In genomic region chr1:172000641-172001040, GRCm38 (mm10) we compare ENCODE assay signal across 7 mouse cellular contexts. TPM values are rescaled to one million over a fixed set of nuclear protein-coding genes. Genes with fewer than 3 reads are reported as not detected.
DNase-seq lines count a peak whose midpoint lies in the region; ATAC-seq and TF ChIP-seq lines count a peak whose summit lies in the region.

No protein-coding gene starts in this region.

- intact Hi-C loops in left cerebral cortex, postnatal 25 days (cut with DNase I), result loop anchor here (2.0 to 10.0 kb wide), 2 partner anchors 184 to 326 kb away; no protein-coding TSS in a partner anchor

- no peak overlapping the region for H3K27ac ChIP-seq in MEL (ENCODE audit: control insufficient read depth, low read depth, low read length)
- H3K27ac ChIP-seq in embryonic facial prominence, embryonic 10.5 days (replicated peaks), result no peak overlapping the region
- no peak overlapping the region for H3K27ac ChIP-seq in hindbrain, embryonic 16.5 days (ENCODE audit: low read depth, low read length)
- no peak overlapping the region for H3K27ac ChIP-seq in midbrain, embryonic 14.5 days (replicated peaks; ENCODE audit: low read depth, low read length)

- no peak overlapping the region for H3K9ac ChIP-seq in MEL (ENCODE audit: control insufficient read depth, low read depth, low read length, poor library complexity, severe bottlenecking)
- no peak overlapping the region for H3K9ac ChIP-seq in hindbrain, embryonic 16.5 days (ENCODE audit: low read depth, low read length)
- no peak overlapping the region for H3K9ac ChIP-seq in midbrain, embryonic 14.5 days (replicated peaks; ENCODE audit: low read length)

- 58% methylated on average over 3 of the region's 3 CpGs for WGBS in embryonic facial prominence, embryonic 10.5 days
- 49% methylated on average over 3 of the region's 3 CpGs for WGBS in hindbrain, embryonic 16.5 days
- WGBS in midbrain, embryonic 14.5 days, result 49% methylated on average over 3 of the region's 3 CpGs

- DNase-seq in CD4-positive, CD25-positive, alpha-beta regulatory T cell, adult 2 months (ENCODE audit: low read depth, low spot score), result peak; percentile 91
- peak; percentile 84 for DNase-seq in MEL (ENCODE audit: low read depth, low spot score)
- peak; percentile 72 for DNase-seq in embryonic facial prominence, embryonic 10.5 days (ENCODE audit: low spot score)
- peak; percentile 59 to 78 for DNase-seq in left cerebral cortex, postnatal 25 days (ENCODE audit: low spot score in 2 of 2)
- peak; percentile 76 for DNase-seq in midbrain, embryonic 14.5 days
- peak; percentile 78 to 90 for DNase-seq in spleen, postnatal 4 days (ENCODE audit: low spot score in 2 of 2)

- no peak for TF ChIP-seq EP300 in MEL (IDR thresholded peaks at IDR 0.05; ENCODE audit: low read depth in 1 of 2, low read length in 2 of 2)

- TF ChIP-seq RAD21 in MEL (IDR thresholded peaks at IDR 0.05; ENCODE audit: low read depth, low read length), result peak; percentile 95

- no peak overlapping the region for H3K4me2 ChIP-seq in hindbrain, embryonic 16.5 days (ENCODE audit: low read length)
- no peak overlapping the region for H3K4me2 ChIP-seq in midbrain, embryonic 14.5 days (ENCODE audit: low read length)

- TF ChIP-seq POLR2A in MEL (IDR thresholded peaks at IDR 0.05; ENCODE audit: control insufficient read depth in 1 of 2, insufficient read depth in 1 of 2, low read depth in 1 of 2, low read length in 2 of 2, poor library complexity in 1 of 2), result no peak

- TF ChIP-seq CTCF in MEL (IDR thresholded peaks at IDR 0.05 in 2 of 3, conservative IDR thresholded peaks at IDR 0.05 in 1 of 3; ENCODE audit: control insufficient read depth in 1 of 3, insufficient read depth in 1 of 3, low read depth in 2 of 3, low read length in 3 of 3, poor library complexity in 1 of 3, severe bottlenecking in 1 of 3), result peak; percentile 56 to 95 (median 93)

- ATAC-seq in hindbrain, embryonic 16.5 days, result peak; percentile 48; the same call in 1 of the 2 replicates
- ATAC-seq in midbrain, embryonic 14.5 days (ENCODE audit: low FRiP score, low TSS enrichment), result peak; percentile 48; the same call in 1 of the 2 replicates

- H3K36me3 ChIP-seq in MEL (ENCODE audit: control insufficient read depth in 1 of 2, insufficient read depth in 2 of 2, low read length in 2 of 2), result peaks cover 0 to 3% of the 10 kb centered on the region in 2 experiments; a peak in 2 of 4 replicates
- H3K36me3 ChIP-seq in embryonic facial prominence, embryonic 10.5 days (replicated peaks), result peaks cover 59% of the 10 kb centered on the region
- peaks cover 13% of the 10 kb centered on the region; the same call in 1 of the 2 replicates for H3K36me3 ChIP-seq in hindbrain, embryonic 16.5 days (ENCODE audit: control insufficient read depth, insufficient read depth, low read length)
- H3K36me3 ChIP-seq in midbrain, embryonic 14.5 days (ENCODE audit: control insufficient read depth, insufficient read depth, low read length), result peaks cover 36% of the 10 kb centered on the region

- no peak overlapping the region for H3K4me3 ChIP-seq in MEL (ENCODE audit: control insufficient read depth in 1 of 2, insufficient read depth in 1 of 2, low read depth in 2 of 2, low read length in 2 of 2)
- H3K4me3 ChIP-seq in embryonic facial prominence, embryonic 10.5 days, result no peak overlapping the region
- no peak overlapping the region for H3K4me3 ChIP-seq in hindbrain, embryonic 16.5 days (ENCODE audit: low read length)
- H3K4me3 ChIP-seq in midbrain, embryonic 14.5 days (replicated peaks; ENCODE audit: low read depth, low read length), result no peak overlapping the region

- no peaks in the 10 kb centered on the region for H3K9me3 ChIP-seq in MEL (replicated peaks; ENCODE audit: insufficient read depth, low read length)
- no peaks in the 10 kb centered on the region for H3K9me3 ChIP-seq in embryonic facial prominence, embryonic 10.5 days
- H3K9me3 ChIP-seq in hindbrain, embryonic 16.5 days (ENCODE audit: control insufficient read depth, low read length), result no peaks in the 10 kb centered on the region
- no peaks in the 10 kb centered on the region for H3K9me3 ChIP-seq in midbrain, embryonic 14.5 days (ENCODE audit: control insufficient read depth, low read length)

- no peaks in the 10 kb centered on the region for H3K27me3 ChIP-seq in MEL (ENCODE audit: control insufficient read depth in 1 of 2, insufficient read depth in 2 of 2, low read length in 2 of 2)
- H3K27me3 ChIP-seq in embryonic facial prominence, embryonic 10.5 days (replicated peaks; ENCODE audit: low read depth, poor library complexity, severe bottlenecking), result no peaks in the 10 kb centered on the region
- H3K27me3 ChIP-seq in hindbrain, embryonic 16.5 days (replicated peaks; ENCODE audit: control insufficient read depth, insufficient read depth, low read length), result no peaks in the 10 kb centered on the region
- H3K27me3 ChIP-seq in midbrain, embryonic 14.5 days (ENCODE audit: control insufficient read depth, insufficient read depth, low read length), result no peaks in the 10 kb centered on the region

- H3K79me2 ChIP-seq in MEL (ENCODE audit: control insufficient read depth, insufficient read depth, low read length, poor library complexity), result no peaks in the 10 kb centered on the region

- no peaks in the 10 kb centered on the region; a peak in 1 of 4 replicates for H3K4me1 ChIP-seq in MEL (ENCODE audit: control insufficient read depth in 1 of 2, insufficient read depth in 2 of 2, low read length in 2 of 2)
- peaks cover 3% of the 10 kb centered on the region; the same call in 1 of the 2 replicates for H3K4me1 ChIP-seq in embryonic facial prominence, embryonic 10.5 days
- peaks cover 7% of the 10 kb centered on the region for H3K4me1 ChIP-seq in hindbrain, embryonic 16.5 days (ENCODE audit: control insufficient read depth, insufficient read depth, low read depth, low read length)
- H3K4me1 ChIP-seq in midbrain, embryonic 14.5 days (ENCODE audit: control insufficient read depth, insufficient read depth, low read length), result peaks cover 3% of the 10 kb centered on the region; the same call in 1 of the 2 replicates

TF ChIP-seq in MEL, 35 proteins besides CTCF, POLR2A, EP300 and RAD21:
- TF ChIP-seq USF2 (IDR thresholded peaks at IDR 0.05; ENCODE audit: borderline replicate concordance in 1 of 2, insufficient read depth in 1 of 2, low read depth in 1 of 2, low read length in 2 of 2), result no peak
- peak; percentile 76 for TF ChIP-seq ZNF384 (IDR thresholded peaks at IDR 0.05; ENCODE audit: low read depth, low read length)
- no peak for TF ChIP-seq SIN3A (IDR thresholded peaks at IDR 0.05; ENCODE audit: low read length)
- no peak for TF ChIP-seq MYB (IDR thresholded peaks at IDR 0.05; ENCODE audit: low read depth, low read length)
- peak; percentile 98 for TF ChIP-seq SMC3 (IDR thresholded peaks at IDR 0.05; ENCODE audit: low read depth, low read length)
- no peak for TF ChIP-seq ELF1 (IDR thresholded peaks at IDR 0.05; ENCODE audit: low read depth, low read length)
- no peak for TF ChIP-seq CHD1 (IDR thresholded peaks at IDR 0.05; ENCODE audit: low read depth, low read length)
- TF ChIP-seq ZC3H11A (IDR thresholded peaks at IDR 0.05; ENCODE audit: low read depth, low read length), result peak; percentile 99

RNA-seq across cellular contexts. Expression of gene Vangl2, which starts 27.6 kb away (rescaled TPM):
- 0.39 and 0.88 TPM in 2 replicates for total RNA-seq in MEL (2012; rRNA removed)
- polyA plus RNA-seq in MEL (2012; ENCODE audit: insufficient read depth in 1 of 2, insufficient read length in 2 of 2, low read depth in 1 of 2, low replicate concordance in 2 of 2, missing spikeins in 1 of 2), result 1 to 10 TPM in 1 of 2 experiments, not detected in 1; 3.0 TPM
- 28.3 and 35.3 TPM in 2 replicates for polyA plus RNA-seq in embryonic facial prominence, embryonic 10.5 days (2016; fragmentation: Nextera tagmentation; extraction: Ambion mirVana)
- polyA plus RNA-seq in hindbrain, embryonic 16.5 days (2015; fragmentation: Nextera tagmentation; extraction: Ambion mirVana), result 39.9 and 50.1 TPM in 2 replicates
- total RNA-seq in left cerebral cortex, postnatal 25 days (2021), result 10 to 100 TPM; 13.3 to 13.5 TPM
- 52.7 and 57.3 TPM in 2 replicates for polyA plus RNA-seq in midbrain, embryonic 14.5 days (2014; fragmentation: Nextera tagmentation; extraction: Ambion mirVana)

RNA-seq across cellular contexts. Expression of gene Nhlh1, which starts 56.7 kb away (rescaled TPM):
- not detected in 2 replicates for total RNA-seq in MEL (2012; rRNA removed)
- not detected for polyA plus RNA-seq in MEL (2012; ENCODE audit: insufficient read depth in 1 of 2, insufficient read length in 2 of 2, low read depth in 1 of 2, low replicate concordance in 2 of 2, missing spikeins in 1 of 2)
- 4.1 and 4.7 TPM in 2 replicates for polyA plus RNA-seq in embryonic facial prominence, embryonic 10.5 days (2016; fragmentation: Nextera tagmentation; extraction: Ambion mirVana)
- polyA plus RNA-seq in hindbrain, embryonic 16.5 days (2015; fragmentation: Nextera tagmentation; extraction: Ambion mirVana), result 2.6 and 3.2 TPM in 2 replicates
- under 1 TPM; 0.23 to 0.64 TPM for total RNA-seq in left cerebral cortex, postnatal 25 days (2021)
- 3.6 and 5.5 TPM in 2 replicates for polyA plus RNA-seq in midbrain, embryonic 14.5 days (2014; fragmentation: Nextera tagmentation; extraction: Ambion mirVana)
